Mouse (Mus musculus) testis, adult 2 months (tissue): ENCODE results near the gene Cpm.

Source experiments
- CTCF ChIP-seq: fragments of 200-500 bp; IDR thresholded peaks from 2 replicates; pipeline ENCODE4 v1.5.1; 2012; ENCODE audit warnings: low read depth, mild to moderate bottlenecking, inconsistent platforms, low read length, moderate library complexity; ENCODE audit not compliant: control insufficient read depth, insufficient read depth, insufficient replicate concordance
- POLR2A ChIP-seq: fragments of 200-500 bp; IDR thresholded peaks from 2 replicates; pipeline ENCODE4 v1.6.1; 2012; ENCODE audit warnings: low read depth, mild to moderate bottlenecking, inconsistent platforms, low read length, moderate library complexity; ENCODE audit not compliant: control insufficient read depth

DNA sequence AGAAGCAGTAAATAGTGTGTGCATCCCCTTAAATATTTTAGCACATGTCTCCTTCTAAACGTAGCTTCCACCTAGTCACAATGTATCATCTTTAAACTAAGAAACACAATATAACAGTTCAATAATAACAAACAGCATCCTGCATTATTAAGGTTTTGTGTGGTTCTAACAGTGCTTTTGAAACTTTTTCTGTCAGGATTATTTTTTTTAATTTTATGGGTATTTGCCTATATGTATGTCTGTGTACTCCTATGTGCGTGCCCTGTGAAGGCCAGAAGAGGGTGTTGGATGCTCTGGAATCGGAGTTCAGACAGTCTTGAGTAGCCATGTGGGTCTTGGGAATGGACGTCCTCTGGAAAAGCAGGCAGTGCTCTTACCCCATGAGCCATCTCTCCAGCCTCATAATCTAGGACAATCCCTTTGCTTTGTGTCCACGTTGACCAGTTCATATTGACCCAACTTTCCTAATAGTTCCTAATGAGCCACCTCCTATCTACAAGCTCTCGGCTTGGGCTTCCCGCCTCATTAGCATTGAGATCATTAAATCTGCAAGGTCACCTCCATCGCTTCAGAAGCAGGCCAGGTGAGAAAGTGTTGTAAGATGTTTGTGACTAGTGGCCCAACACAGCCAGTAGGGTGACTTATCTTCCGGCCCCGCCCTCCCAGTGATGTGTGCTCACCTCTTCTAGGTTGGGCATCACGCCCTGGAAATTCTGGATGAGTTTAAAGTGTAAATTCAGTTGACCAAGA, 20.2 kb downstream of the Cpm start:
- TF ChIP-seq CTCF (no peak), POLR2A (no peak)
